ENCODE assay signal across 30 mouse cellular contexts in genomic region chr19:45350456-45350855, GRCm38 (mm10). TPM values are rescaled to one million over a fixed set of nuclear protein-coding genes. Genes with fewer than 3 reads are reported as not detected.
DNase-seq lines count a peak whose midpoint lies in the region; ATAC-seq and TF ChIP-seq lines count a peak whose summit lies in the region.
"Had no signal": no experiment of that assay in that cellular context is flagged by ENCODE, and none has a peak within 500 bp of the region (broad histone marks: within the 10 kb centered on the region; RNA-seq: fewer than 3 reads in every experiment).

No protein-coding gene starts in this region.

- 52% methylated on average over 12 of the region's 12 CpGs for WGBS in heart, embryonic 13.5 days
- WGBS in heart, adult 2 months: 56% methylated on average over 12 of the region's 12 CpGs
- WGBS in liver, embryonic 11.5 days: 47% methylated on average over 12 of the region's 12 CpGs

- H3K79me2 ChIP-seq in heart, adult 2 months (replicated peaks; ENCODE audit: control insufficient read depth, insufficient read depth, low read length): no peaks in the 10 kb centered on the region

- TF ChIP-seq CTCF in heart, adult 2 months (IDR thresholded peaks at IDR 0.05): no peak
- TF ChIP-seq CTCF in E14TG2a.4 (conservative IDR thresholded peaks at IDR 0.05; ENCODE audit: low read length): no peak

- no peaks in the 10 kb centered on the region for H3K36me3 ChIP-seq in heart, embryonic 13.5 days
- no peaks in the 10 kb centered on the region for H3K36me3 ChIP-seq in heart, adult 2 months (ENCODE audit: control insufficient read depth, insufficient read depth, low read length)
- no peaks in the 10 kb centered on the region for H3K36me3 ChIP-seq in liver, embryonic 11.5 days (ENCODE audit: control insufficient read depth, insufficient read depth, low read length)
- H3K36me3 ChIP-seq in E14TG2a.4 (ENCODE audit: insufficient read depth, low read length): no peaks in the 10 kb centered on the region
- H3K36me3 ChIP-seq: embryonic facial prominence, embryonic 12.5 days; G1E; limb, embryonic 10.5 days; limb, embryonic 15.5 days; midbrain, embryonic 10.5 days; midbrain, embryonic 15.5 days; neural tube, embryonic 15.5 days had no signal

- peaks cover 14% of the 10 kb centered on the region; the same call in 1 of the 2 replicates for H3K27me3 ChIP-seq in heart, embryonic 13.5 days (replicated peaks)
- H3K27me3 ChIP-seq in heart, adult 2 months (ENCODE audit: control insufficient read depth, insufficient read depth, low read length): no peaks in the 10 kb centered on the region
- no peaks in the 10 kb centered on the region for H3K27me3 ChIP-seq in liver, embryonic 11.5 days (replicated peaks; ENCODE audit: control insufficient read depth, insufficient read depth, low read length)
- H3K27me3 ChIP-seq in E14TG2a.4 (ENCODE audit: insufficient read depth, low read length): 0 out of 2 replicates have a peak, but pooled peaks cover 2% of the 10 kb centered on the region
- H3K27me3 ChIP-seq: embryonic facial prominence, embryonic 12.5 days; limb, embryonic 15.5 days; midbrain, embryonic 15.5 days; neural tube, embryonic 15.5 days had no signal

- no peak overlapping the region for H3K27ac ChIP-seq in heart, embryonic 13.5 days (replicated peaks)
- no peak overlapping the region for H3K27ac ChIP-seq in heart, adult 2 months
- no peak overlapping the region for H3K27ac ChIP-seq in liver, embryonic 11.5 days (ENCODE audit: low read depth, low read length)
- H3K27ac ChIP-seq: embryonic facial prominence, embryonic 12.5 days; hindbrain, embryonic 14.5 days; limb, embryonic 10.5 days; limb, embryonic 15.5 days; midbrain, embryonic 10.5 days; midbrain, embryonic 15.5 days; neural tube, embryonic 15.5 days had no signal

- no peak overlapping the region for H3K9ac ChIP-seq in heart, embryonic 13.5 days
- no peak overlapping the region for H3K9ac ChIP-seq in heart, adult 2 months (ENCODE audit: low read depth, low read length)
- no peak overlapping the region for H3K9ac ChIP-seq in liver, embryonic 11.5 days (ENCODE audit: low read depth, low read length)
- H3K9ac ChIP-seq: embryonic facial prominence, embryonic 12.5 days; hindbrain, embryonic 14.5 days; limb, embryonic 15.5 days; midbrain, embryonic 15.5 days; neural tube, embryonic 15.5 days had no signal

- no peak for TF ChIP-seq EP300 in heart, adult 2 months (IDR thresholded peaks at IDR 0.05; ENCODE audit: insufficient read depth, low read depth, low read length)

- no peak for TF ChIP-seq POLR2A in heart, adult 2 months (IDR thresholded peaks at IDR 0.05; ENCODE audit: insufficient read depth, low read depth, low read length)

- DNase-seq in heart, adult 2 months: no peak
- no peak for DNase-seq in liver, embryonic 11.5 days (ENCODE audit: low spot score)
- no peak for DNase-seq in liver
- peak; percentile 26 for DNase-seq in ES-CJ7 (ENCODE audit: low read depth, low spot score)
- no peak for DNase-seq in kidney, postnatal 4 days
- DNase-seq: adrenal gland, postnatal 14 days; B cell, adult 2 months; cerebellum, adult 11 months; cerebellum, adult 9-10 months; embryo, embryonic 11 days; gastrocnemius, postnatal 36 days; kidney, adult 9 months; kidney, postnatal 10 days; layer of hippocampus, adult 9-11 months; lung, postnatal 10 days; retina, postnatal 1 day; right cerebral cortex, postnatal 14 days; thymus, postnatal 25 days had no signal

- H3K4me1 ChIP-seq in heart, embryonic 13.5 days: peaks cover 9% of the 10 kb centered on the region
- no peaks in the 10 kb centered on the region for H3K4me1 ChIP-seq in heart, adult 2 months (ENCODE audit: control insufficient read depth, insufficient read depth, low read length)
- H3K4me1 ChIP-seq in liver, embryonic 11.5 days (replicated peaks; ENCODE audit: control insufficient read depth, insufficient read depth, low read length): no peaks in the 10 kb centered on the region
- peaks cover 24% of the 10 kb centered on the region for H3K4me1 ChIP-seq in E14TG2a.4 (replicated peaks; ENCODE audit: low read depth, low read length)
- H3K4me1 ChIP-seq: embryonic facial prominence, embryonic 12.5 days; limb, embryonic 10.5 days; limb, embryonic 15.5 days; midbrain, embryonic 10.5 days; midbrain, embryonic 15.5 days; neural tube, embryonic 15.5 days had no signal

- intact Hi-C loops in heart, adult 2 months (cut with DNase I): no loop called here

- peak overlapping the region; percentile 54 for H3K4me2 ChIP-seq in heart, embryonic 13.5 days
- H3K4me2 ChIP-seq in liver, embryonic 11.5 days: 0 out of 2 replicates have a peak overlapping the region, but pooled peaks have one; percentile 1
- H3K4me2 ChIP-seq: embryonic facial prominence, embryonic 12.5 days; hindbrain, embryonic 14.5 days; limb, embryonic 15.5 days; midbrain, embryonic 15.5 days; neural tube, embryonic 15.5 days had no signal

- H3K9me3 ChIP-seq in heart, embryonic 13.5 days: no peaks in the 10 kb centered on the region
- no peaks in the 10 kb centered on the region for H3K9me3 ChIP-seq in liver, embryonic 11.5 days (ENCODE audit: control insufficient read depth, low read length)
- H3K9me3 ChIP-seq in E14TG2a.4 (ENCODE audit: low read length): peaks cover 11% of the 10 kb centered on the region; the same call in 1 of the 2 replicates
- H3K9me3 ChIP-seq: embryonic facial prominence, embryonic 12.5 days; G1E; limb, embryonic 10.5 days; limb, embryonic 15.5 days; midbrain, embryonic 10.5 days; midbrain, embryonic 15.5 days; neural tube, embryonic 15.5 days had no signal

- H3K4me3 ChIP-seq in heart, embryonic 13.5 days: peak overlapping the region; percentile 5; the same call in 1 of the 2 replicates
- no peak overlapping the region for H3K4me3 ChIP-seq in heart, adult 2 months
- no peak overlapping the region for H3K4me3 ChIP-seq in liver, embryonic 11.5 days (ENCODE audit: low read depth, low read length)
- peak overlapping the region; percentile 35; the same call in 1 of the 2 replicates for H3K4me3 ChIP-seq in E14TG2a.4 (replicated peaks; ENCODE audit: low read length)
- H3K4me3 ChIP-seq: embryonic facial prominence, embryonic 12.5 days; limb, embryonic 10.5 days; limb, embryonic 15.5 days; midbrain, embryonic 10.5 days; midbrain, embryonic 15.5 days; neural tube, embryonic 15.5 days had no signal

- no peak for ATAC-seq in heart, embryonic 13.5 days (ENCODE audit: extremely low read depth, insufficient number of reproducible peaks, low FRiP score, low TSS enrichment)
- no peak for ATAC-seq in liver, embryonic 11.5 days (replicated peaks; ENCODE audit: low FRiP score)
- ATAC-seq: forebrain, embryonic 14.5 days; intestine, postnatal 0 days; midbrain, embryonic 15.5 days had no signal

RNA-seq across cellular contexts. Expression of gene Btrc, which starts 13.1 kb away (rescaled TPM):
- 34.2 and 37.9 TPM in 2 replicates for polyA plus RNA-seq in heart, embryonic 13.5 days (2015; fragmentation: Nextera tagmentation; extraction: Ambion mirVana)
- total RNA-seq in heart, adult 2 months (2021): 10 to 100 TPM; 19.6 to 20.4 TPM
- polyA plus RNA-seq in heart, adult 2 months (2012; rRNA removed): 10.4 and 18.0 TPM in 2 replicates
- polyA plus RNA-seq in liver, embryonic 11.5 days (2014; fragmentation: Nextera tagmentation; extraction: Ambion mirVana): 49.0 and 55.4 TPM in 2 replicates

Comparison
In these comparisons a context has a peak if more than half of its experiments do, and no peak if none do; other contexts are left out.
1. H3K4me3 ChIP-seq: peak in heart, embryonic 13.5 days (single experiment) and E14TG2a.4 (single experiment); none in heart, adult 2 months (single experiment) and liver, embryonic 11.5 days (single experiment).